Mouse (Mus musculus): ENCODE results near the gene Cfap74. TPM values are rescaled to one million over a fixed set of nuclear protein-coding genes. Genes with fewer than 3 reads are reported as not detected.

Gene Cfap74
- polyA plus RNA-seq, 1 experiment from 2014 or later, result 9.1 TPM

GRCm38 (mm10) chr4:155451597-155451996 lies 42.6 kb downstream of the Cfap74 start:
- H3K4me2 ChIP-seq (ENCODE audit: low read depth, low read length, severe bottlenecking), result no peak overlapping the region
- H3K9ac ChIP-seq (ENCODE audit: low read length), result peak overlapping the region; percentile 30; the same call in 1 of the 2 replicates
- no peak overlapping the region for H3K4me3 ChIP-seq (ENCODE audit: low read depth, low read length)
- ATAC-seq (replicated peaks; ENCODE audit: low FRiP score), result no peak
- H3K27me3 ChIP-seq (ENCODE audit: control insufficient read depth, insufficient read depth, low read length), result no peaks in the 10 kb centered on the region
- H3K27ac ChIP-seq (ENCODE audit: low read depth, low read length), result no peak overlapping the region
- 31% methylated on average over 10 of the region's 10 CpGs for WGBS
- H3K9me3 ChIP-seq (ENCODE audit: control insufficient read depth, low read length), result no peaks in the 10 kb centered on the region
- no peak for DNase-seq (ENCODE audit: low spot score)
- 0 out of 2 replicates have a peak, but pooled peaks cover 2% of the 10 kb centered on the region for H3K4me1 ChIP-seq (replicated peaks; ENCODE audit: control insufficient read depth, insufficient read depth, low read length)
- H3K36me3 ChIP-seq (ENCODE audit: control insufficient read depth, insufficient read depth, low read length), result no peaks in the 10 kb centered on the region

GRCm38 (mm10) chr4:155458575-155458974 lies 49.6 kb downstream of the Cfap74 start:
- H3K27me3 ChIP-seq (ENCODE audit: control insufficient read depth, insufficient read depth, low read length), result no peaks in the 10 kb centered on the region
- WGBS, result 83% methylated on average over 5 of the region's 5 CpGs
- DNase-seq (ENCODE audit: low spot score) (no peak), ATAC-seq (replicated peaks; ENCODE audit: low FRiP score) (no peak)
- H3K4me2 ChIP-seq (ENCODE audit: low read depth, low read length, severe bottlenecking), result no peak overlapping the region
- no peaks in the 10 kb centered on the region for H3K4me1 ChIP-seq (replicated peaks; ENCODE audit: control insufficient read depth, insufficient read depth, low read length)
- no peak overlapping the region for H3K4me3 ChIP-seq (ENCODE audit: low read depth, low read length)
- no peaks in the 10 kb centered on the region for H3K36me3 ChIP-seq (ENCODE audit: control insufficient read depth, insufficient read depth, low read length)
- H3K27ac ChIP-seq (ENCODE audit: low read depth, low read length), result no peak overlapping the region
- H3K9ac ChIP-seq (ENCODE audit: low read length), result no peak overlapping the region
- H3K9me3 ChIP-seq (ENCODE audit: control insufficient read depth, low read length), result no peaks in the 10 kb centered on the region

- no peak overlapping the region for H3K9ac ChIP-seq (ENCODE audit: low read length)
- no peak for ATAC-seq (replicated peaks; ENCODE audit: low FRiP score)
- no peak overlapping the region for H3K4me2 ChIP-seq (ENCODE audit: low read depth, low read length, severe bottlenecking)
- H3K4me1 ChIP-seq (replicated peaks; ENCODE audit: control insufficient read depth, insufficient read depth, low read length), result no peaks in the 10 kb centered on the region
- no peaks in the 10 kb centered on the region for H3K9me3 ChIP-seq (ENCODE audit: control insufficient read depth, low read length)
- H3K4me3 ChIP-seq (ENCODE audit: low read depth, low read length), result no peak overlapping the region
- no peaks in the 10 kb centered on the region for H3K36me3 ChIP-seq (ENCODE audit: control insufficient read depth, insufficient read depth, low read length)
- no peaks in the 10 kb centered on the region for H3K27me3 ChIP-seq (ENCODE audit: control insufficient read depth, insufficient read depth, low read length)
- WGBS, result 86% methylated on average over 13 of the region's 13 CpGs
- DNase-seq (ENCODE audit: low spot score), result no peak
- no peak overlapping the region for H3K27ac ChIP-seq (ENCODE audit: low read depth, low read length)
These were observed 54.1 kb downstream of the Cfap74 start for GRCm38 (mm10) chr4:155463050-155463449.

DNA sequence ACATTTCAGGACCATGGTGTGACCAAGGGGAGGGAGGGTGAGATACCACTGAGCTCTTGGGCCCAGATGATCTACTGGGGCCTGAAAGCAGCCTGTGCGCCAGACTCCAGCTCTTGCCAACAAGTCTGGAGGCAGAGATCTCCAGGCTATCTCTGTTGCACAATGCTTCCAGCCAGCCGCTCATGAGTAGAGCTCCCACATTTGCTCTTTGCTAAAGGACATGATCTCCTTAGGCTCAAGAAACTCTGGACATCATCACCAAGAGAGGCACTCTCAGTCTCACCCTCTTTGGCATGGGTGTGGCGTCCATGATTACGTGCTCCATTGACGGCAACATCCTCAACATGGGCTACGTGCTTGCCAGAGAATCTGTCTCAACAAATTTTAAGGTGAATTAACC lies 54.6 kb downstream of the Cfap74 start:
- no peak for ATAC-seq (replicated peaks; ENCODE audit: low FRiP score)
- DNase-seq (ENCODE audit: low spot score), result no peak
- WGBS, result 88% methylated on average over 6 of the region's 6 CpGs

GRCm38 (mm10) chr4:155464061-155464460 lies 55.1 kb downstream of the Cfap74 start:
- DNase-seq (ENCODE audit: low spot score) (no peak), ATAC-seq (replicated peaks; ENCODE audit: low FRiP score) (no peak)
- H3K4me3 ChIP-seq (ENCODE audit: low read depth, low read length), result no peak overlapping the region
- H3K9ac ChIP-seq (ENCODE audit: low read length), result no peak overlapping the region
- H3K4me2 ChIP-seq (ENCODE audit: low read depth, low read length, severe bottlenecking), result no peak overlapping the region
- no peaks in the 10 kb centered on the region for H3K4me1 ChIP-seq (replicated peaks; ENCODE audit: control insufficient read depth, insufficient read depth, low read length)
- H3K9me3 ChIP-seq (ENCODE audit: control insufficient read depth, low read length), result no peaks in the 10 kb centered on the region
- H3K36me3 ChIP-seq (ENCODE audit: control insufficient read depth, insufficient read depth, low read length), result no peaks in the 10 kb centered on the region
- H3K27ac ChIP-seq (ENCODE audit: low read depth, low read length), result no peak overlapping the region
- 87% methylated on average over 4 of the region's 4 CpGs for WGBS
- H3K27me3 ChIP-seq (ENCODE audit: control insufficient read depth, insufficient read depth, low read length), result no peaks in the 10 kb centered on the region

More for the DNA sequence above, 54.6 kb downstream of the Cfap74 start:
- H3K4me1 ChIP-seq (replicated peaks; ENCODE audit: control insufficient read depth, insufficient read depth, low read length), result no peaks in the 10 kb centered on the region
- no peaks in the 10 kb centered on the region for H3K36me3 ChIP-seq (ENCODE audit: control insufficient read depth, insufficient read depth, low read length)
- no peak overlapping the region for H3K4me2 ChIP-seq (ENCODE audit: low read depth, low read length, severe bottlenecking)
- no peak overlapping the region for H3K4me3 ChIP-seq (ENCODE audit: low read depth, low read length)
- no peaks in the 10 kb centered on the region for H3K27me3 ChIP-seq (ENCODE audit: control insufficient read depth, insufficient read depth, low read length)
- no peak overlapping the region for H3K9ac ChIP-seq (ENCODE audit: low read length)
- H3K27ac ChIP-seq (ENCODE audit: low read depth, low read length), result no peak overlapping the region
- no peaks in the 10 kb centered on the region for H3K9me3 ChIP-seq (ENCODE audit: control insufficient read depth, low read length)

DNA sequence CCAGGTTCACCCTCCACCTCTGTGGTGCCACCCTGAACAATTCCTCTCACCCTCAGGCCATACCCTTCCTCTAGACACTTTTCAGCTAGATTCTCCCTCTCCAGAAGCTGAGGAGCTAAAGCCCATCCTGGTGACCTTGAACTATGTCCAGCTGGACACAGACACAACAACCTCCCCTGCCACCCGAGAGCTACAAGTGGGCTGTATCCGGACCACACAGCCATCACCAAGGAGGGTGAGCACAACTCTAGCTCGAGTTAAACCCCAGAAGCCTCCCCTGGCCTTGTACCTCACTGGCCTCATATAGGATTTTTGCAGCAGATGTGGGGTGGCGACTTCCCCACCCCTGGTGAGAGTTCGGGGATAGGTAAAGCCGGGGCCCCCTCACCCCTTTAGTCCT lies 56.6 kb downstream of the Cfap74 start:
- Histone ChIP-seq H3K27ac (ENCODE audit: low read depth, low read length) (no peak overlapping the region), H3K9ac (ENCODE audit: low read length) (no peak overlapping the region), H3K9me3 (ENCODE audit: control insufficient read depth, low read length) (no peaks in the 10 kb centered on the region), H3K4me2 (ENCODE audit: low read depth, low read length, severe bottlenecking) (no peak overlapping the region), H3K36me3 (ENCODE audit: control insufficient read depth, insufficient read depth, low read length) (no peaks in the 10 kb centered on the region), H3K27me3 (ENCODE audit: control insufficient read depth, insufficient read depth, low read length) (no peaks in the 10 kb centered on the region), H3K4me3 (ENCODE audit: low read depth, low read length) (no peak overlapping the region), H3K4me1 (replicated peaks; ENCODE audit: control insufficient read depth, insufficient read depth, low read length) (no peaks in the 10 kb centered on the region)
- DNase-seq (ENCODE audit: low spot score), result no peak
- ATAC-seq (replicated peaks; ENCODE audit: low FRiP score), result no peak
- 77% methylated on average over 6 of the region's 6 CpGs for WGBS

DNA sequence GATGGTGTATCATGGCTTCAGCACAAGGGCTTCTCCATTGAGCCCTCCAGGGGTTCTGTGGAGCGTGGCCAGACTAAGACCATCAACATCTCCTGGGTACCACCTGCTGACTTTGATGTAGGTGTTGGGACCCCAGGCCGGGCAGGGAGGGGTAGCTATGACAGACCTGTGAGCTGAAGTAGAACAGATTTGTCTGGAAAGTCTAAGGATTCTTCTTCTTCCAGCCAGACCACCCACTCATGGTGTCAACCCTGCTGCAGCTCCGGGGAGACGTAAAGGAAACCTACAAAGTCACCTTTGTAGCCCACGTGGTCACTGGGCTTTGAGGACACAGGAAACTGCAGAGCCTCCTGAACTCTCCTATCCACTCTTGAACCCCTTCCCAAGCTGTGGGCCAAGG lies 57.1 kb downstream of the Cfap74 start:
- no peak for DNase-seq (ENCODE audit: low spot score)
- H3K36me3 ChIP-seq (ENCODE audit: control insufficient read depth, insufficient read depth, low read length), result no peaks in the 10 kb centered on the region
- H3K4me2 ChIP-seq (ENCODE audit: low read depth, low read length, severe bottlenecking), result no peak overlapping the region
- WGBS, result 83% methylated on average over 5 of the region's 5 CpGs
- H3K27ac ChIP-seq (ENCODE audit: low read depth, low read length), result no peak overlapping the region
- no peaks in the 10 kb centered on the region for H3K9me3 ChIP-seq (ENCODE audit: control insufficient read depth, low read length)
- H3K9ac ChIP-seq (ENCODE audit: low read length), result no peak overlapping the region
- H3K4me3 ChIP-seq (ENCODE audit: low read depth, low read length), result no peak overlapping the region
- H3K27me3 ChIP-seq (ENCODE audit: control insufficient read depth, insufficient read depth, low read length), result no peaks in the 10 kb centered on the region
- H3K4me1 ChIP-seq (replicated peaks; ENCODE audit: control insufficient read depth, insufficient read depth, low read length), result no peaks in the 10 kb centered on the region
- no peak for ATAC-seq (replicated peaks; ENCODE audit: low FRiP score)

- no peaks in the 10 kb centered on the region for H3K4me1 ChIP-seq (replicated peaks; ENCODE audit: control insufficient read depth, insufficient read depth, low read length)
- ATAC-seq (replicated peaks; ENCODE audit: low FRiP score), result no peak
- no peak for DNase-seq (ENCODE audit: low spot score)
- no peak overlapping the region for H3K4me2 ChIP-seq (ENCODE audit: low read depth, low read length, severe bottlenecking)
- no peak overlapping the region for H3K4me3 ChIP-seq (ENCODE audit: low read depth, low read length)
- no peak overlapping the region for H3K27ac ChIP-seq (ENCODE audit: low read depth, low read length)
- H3K9me3 ChIP-seq (ENCODE audit: control insufficient read depth, low read length), result no peaks in the 10 kb centered on the region
- H3K36me3 ChIP-seq (ENCODE audit: control insufficient read depth, insufficient read depth, low read length), result no peaks in the 10 kb centered on the region
- H3K27me3 ChIP-seq (ENCODE audit: control insufficient read depth, insufficient read depth, low read length), result no peaks in the 10 kb centered on the region
- 84% methylated on average over 13 of the region's 13 CpGs for WGBS
- H3K9ac ChIP-seq (ENCODE audit: low read length), result no peak overlapping the region
These were observed 58.4 kb downstream of the Cfap74 start for GRCm38 (mm10) chr4:155467237-155468010.

DNA sequence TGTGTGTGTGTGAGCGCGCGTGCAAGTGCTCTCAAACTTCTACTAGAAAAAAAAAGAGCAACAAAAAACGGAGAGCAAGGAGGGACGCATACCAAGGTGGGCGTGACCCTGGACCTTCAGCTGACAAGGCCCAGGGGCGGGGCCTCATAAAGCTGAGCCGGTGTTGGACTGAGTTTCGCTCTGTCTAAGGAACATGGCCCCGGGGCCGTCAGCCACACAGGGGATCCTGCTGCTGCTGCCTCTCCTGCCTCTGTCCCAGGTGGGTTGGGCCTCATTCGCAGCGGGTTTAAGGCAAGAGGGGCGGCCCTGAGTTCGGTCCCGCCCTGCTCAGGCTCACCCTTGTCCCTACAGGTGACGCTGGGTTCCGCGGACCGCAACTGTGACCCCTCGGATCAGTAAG lies 60.0 kb downstream of the Cfap74 start, which contains the start of gene Tmem52:
TSS of gene Tmem52 (plus strand) at position 163 of the 400 bp plus-strand sequence.
- Histone ChIP-seq H3K27ac (ENCODE audit: low read depth, low read length) (no peak within 1 kb of the TSS), H3K4me2 (ENCODE audit: low read depth, low read length, severe bottlenecking) (peak within 1 kb of the TSS; percentile 37), H3K9me3 (ENCODE audit: control insufficient read depth, low read length) (no peaks in the 10 kb centered on the region), H3K9ac (ENCODE audit: low read length) (peak within 1 kb of the TSS; percentile 32; the same call in 1 of the 2 replicates), H3K4me1 (replicated peaks; ENCODE audit: control insufficient read depth, insufficient read depth, low read length) (no peaks in the 10 kb centered on the region), H3K4me3 (ENCODE audit: low read depth, low read length) (no peak within 1 kb of the TSS), H3K27me3 (ENCODE audit: control insufficient read depth, insufficient read depth, low read length) (no peaks in the 10 kb centered on the region), H3K36me3 (ENCODE audit: control insufficient read depth, insufficient read depth, low read length) (no peaks in the 10 kb centered on the region)
- WGBS, result 13% methylated on average over 21 of the region's 21 CpGs
- DNase-seq (ENCODE audit: low spot score), result peak; percentile 59
- ATAC-seq (replicated peaks; ENCODE audit: low FRiP score), result no peak
